Mouse (Mus musculus) liver, embryonic 14.5 days (tissue): ENCODE measurements around the gene Pim2.
"Not testable (repeated sequence)": the region's sequence is repeated elsewhere in the genome, so short reads cannot be mapped to it uniquely, and the experiment has no call there.

Experiments used
- CTCF ChIP-seq: IDR thresholded peaks from 2 replicates; pipeline ENCODE4 v1.5.1; 2016; ENCODE audit warnings: antibody characterized with exemption, low read depth, control low read depth
- EP300 ChIP-seq: IDR thresholded peaks from 2 replicates; pipeline ENCODE4 v1.6.1; 2016; ENCODE audit warnings: antibody characterized with exemption, low read depth

- TF ChIP-seq EP300, result not testable (repeated sequence)
- peak; percentile 42 for TF ChIP-seq CTCF
Observed at GRCm38 (mm10) chrX:7915669-7916068, 37.6 kb downstream of the Pim2 start.
